Mouse (Mus musculus): ENCODE measurements around the gene Rabl6.

DNA sequence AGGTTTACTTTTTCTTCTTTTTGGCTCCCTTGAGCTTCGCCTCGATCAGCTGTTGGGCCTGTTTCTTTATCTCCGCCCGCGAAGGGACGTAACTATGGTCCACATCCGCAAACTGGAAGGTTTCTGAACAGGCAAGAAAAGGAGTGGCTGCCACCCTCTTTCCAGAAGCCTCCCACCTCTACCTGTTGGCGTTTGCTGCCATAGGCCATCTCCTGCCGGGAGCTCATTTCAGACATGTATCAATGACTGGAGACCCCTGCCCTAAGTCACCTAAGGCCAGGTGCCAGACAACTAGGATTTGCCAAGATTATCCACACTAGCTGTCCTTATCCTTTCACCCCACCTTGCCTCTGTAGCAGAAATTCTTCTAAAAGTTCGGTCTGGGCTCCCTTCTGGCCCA is 350 bp upstream of the Rabl6 start:
- TF ChIP-seq CTCF (IDR thresholded peaks at IDR 0.05; ENCODE audit: borderline replicate concordance, insufficient read depth, low read length) (no peak), POLR2A (IDR thresholded peaks at IDR 0.05; ENCODE audit: low read depth, low read length) (no peak)
